Mouse (Mus musculus) MEL (cell line): ENCODE measurements around the gene Rasgef1b. TPM values are rescaled to one million over a fixed set of nuclear protein-coding genes. Genes with fewer than 3 reads are reported as not detected.

ENCODE experiments used
- DNase-seq: peaks from one replicate; pipeline ENCODE4 v3.0.0; 2011; ENCODE audit warnings: low read depth, low spot score
- H3K27ac ChIP-seq: 2 replicates; pipeline ENCODE4 v1.5.1; 2012; ENCODE audit warnings: low read depth, mild to moderate bottlenecking, control low read depth, low read length, moderate library complexity; ENCODE audit not compliant: control insufficient read depth
- H3K27me3 ChIP-seq, 2 experiments: fragments of 150-350 bp in 1 of 2; sonication (generic) in 1 of 2; 2 replicates each; pipeline ENCODE4 v1.6.1; 2012; ENCODE audit warnings: low read length in 2 of 2, mild to moderate bottlenecking in 2 of 2, improper control_type of control experiment in 1 of 2, moderate library complexity in 1 of 2; ENCODE audit not compliant: insufficient read depth in 2 of 2, control insufficient read depth in 1 of 2
- H3K36me3 ChIP-seq, 2 experiments: 2 replicates each; pipeline ENCODE4 v1.6.1; 2012 to 2014; ENCODE audit warnings: low read length in 2 of 2, improper control_type of control experiment in 1 of 2, inconsistent platforms in 1 of 2, mild to moderate bottlenecking in 1 of 2; ENCODE audit not compliant: insufficient read depth in 2 of 2, control insufficient read depth in 1 of 2
- H3K4me1 ChIP-seq, 2 experiments: fragments of 150-350 bp in 1 of 2; sonication (generic) in 1 of 2; 2 replicates each; pipeline ENCODE4 v1.6.1; 2012; ENCODE audit warnings: low read length in 2 of 2, improper control_type of control experiment in 1 of 2, mild to moderate bottlenecking in 1 of 2; ENCODE audit not compliant: insufficient read depth in 2 of 2, control insufficient read depth in 1 of 2
- H3K4me3 ChIP-seq, 2 experiments: fragments of 150-350 bp in 1 of 2; sonication (generic) in 1 of 2; 2 replicates each; pipeline ENCODE4 v1.5.1; 2012; ENCODE audit warnings: low read depth in 2 of 2, low read length in 2 of 2, mild to moderate bottlenecking in 2 of 2, moderate library complexity in 2 of 2, control low read depth in 1 of 2, improper control_type of control experiment in 1 of 2; ENCODE audit not compliant: control insufficient read depth in 1 of 2, insufficient read depth in 1 of 2
- H3K79me2 ChIP-seq: 2 replicates; pipeline ENCODE4 v1.6.1; 2012; ENCODE audit warnings: mild to moderate bottlenecking, low read length, moderate library complexity; ENCODE audit not compliant: control insufficient read depth, poor library complexity, insufficient read depth
- H3K9ac ChIP-seq: 2 replicates; pipeline ENCODE4 v1.6.1; 2012; ENCODE audit warnings: low read depth, mild to moderate bottlenecking, control low read depth, low read length, moderate library complexity; ENCODE audit not compliant: control insufficient read depth, poor library complexity, severe bottlenecking
- H3K9me3 ChIP-seq: fragments of 150-350 bp; sonication (generic); replicated peaks from 2 replicates; pipeline ENCODE4 v1.6.1; 2012; ENCODE audit warnings: mild to moderate bottlenecking, low read length, improper control_type of control experiment, moderate library complexity; ENCODE audit not compliant: insufficient read depth
- CTCF ChIP-seq, 3 experiments: IDR thresholded peaks in 2 of 3; conservative IDR thresholded peaks in 1 of 3; 2 replicates each; pipeline ENCODE4 v1.5.1; 2011 to 2012; ENCODE audit warnings: low read length in 3 of 3, low read depth in 2 of 3, mild to moderate bottlenecking in 2 of 3, improper control_type of control experiment in 1 of 3, inconsistent platforms in 1 of 3, mixed read lengths in 1 of 3, moderate library complexity in 1 of 3; ENCODE audit not compliant: control insufficient read depth in 1 of 3, insufficient read depth in 1 of 3, poor library complexity in 1 of 3, severe bottlenecking in 1 of 3
- GABPA ChIP-seq: IDR thresholded peaks from 2 replicates; pipeline ENCODE4 v1.6.1; 2012; ENCODE audit warnings: low read depth, mild to moderate bottlenecking, inconsistent platforms, low read length, improper control_type of control experiment, moderate library complexity
- HCFC1 ChIP-seq: IDR thresholded peaks from 2 replicates; pipeline ENCODE4 v1.6.1; 2012; ENCODE audit warnings: low read depth, mild to moderate bottlenecking, inconsistent platforms, low read length, improper control_type of control experiment, moderate library complexity
- MAX ChIP-seq: IDR thresholded peaks from 2 replicates; pipeline ENCODE4 v1.6.1; 2011; ENCODE audit warnings: low read length, improper control_type of control experiment
- MEF2A ChIP-seq: IDR thresholded peaks from 2 replicates; pipeline ENCODE4 v1.6.1; 2014; ENCODE audit warnings: low read depth, mild to moderate bottlenecking, inconsistent platforms, low read length, improper control_type of control experiment; ENCODE audit not compliant: poor library complexity, insufficient replicate concordance, severe bottlenecking; ENCODE audit errors: extremely low read depth
- MXI1 ChIP-seq: IDR thresholded peaks from 2 replicates; pipeline ENCODE4 v1.6.1; 2011; ENCODE audit warnings: mild to moderate bottlenecking, low read depth, low read length, improper control_type of control experiment
- MYB ChIP-seq: IDR thresholded peaks from 2 replicates; pipeline ENCODE4 v1.6.1; 2011; ENCODE audit warnings: mild to moderate bottlenecking, low read depth, low read length, improper control_type of control experiment
- MYC ChIP-seq: IDR thresholded peaks from 2 replicates; pipeline ENCODE4 v1.6.1; 2011; ENCODE audit warnings: low read depth, mild to moderate bottlenecking, low read length, improper control_type of control experiment, moderate library complexity
- NELFE ChIP-seq: IDR thresholded peaks from 2 replicates; pipeline ENCODE4 v1.6.1; 2011; ENCODE audit warnings: low read depth, low read length, improper control_type of control experiment
- NRF1 ChIP-seq: IDR thresholded peaks from 2 replicates; pipeline ENCODE4 v1.6.1; 2014; ENCODE audit warnings: low read depth, mild to moderate bottlenecking, inconsistent platforms, low read length, improper control_type of control experiment, moderate library complexity; ENCODE audit not compliant: poor library complexity, insufficient read depth, severe bottlenecking
- POLR2A ChIP-seq, 2 experiments: IDR thresholded peaks; 2 replicates each; pipeline ENCODE4 v1.6.1; 2011 to 2012; ENCODE audit warnings: low read length in 2 of 2, mild to moderate bottlenecking in 2 of 2, control low read depth in 1 of 2, improper control_type of control experiment in 1 of 2, low read depth in 1 of 2, moderate library complexity in 1 of 2; ENCODE audit not compliant: control insufficient read depth in 1 of 2, insufficient read depth in 1 of 2, poor library complexity in 1 of 2
- RAD21 ChIP-seq: IDR thresholded peaks from 2 replicates; pipeline ENCODE4 v1.6.1; 2011; ENCODE audit warnings: mild to moderate bottlenecking, low read depth, low read length, improper control_type of control experiment
- RCOR1 ChIP-seq: IDR thresholded peaks from 2 replicates; pipeline ENCODE4 v1.6.1; 2012; ENCODE audit warnings: low read depth, mild to moderate bottlenecking, inconsistent platforms, low read length, improper control_type of control experiment
- SIN3A ChIP-seq: IDR thresholded peaks from 2 replicates; pipeline ENCODE4 v1.6.1; 2012; ENCODE audit warnings: low read length, improper control_type of control experiment, inconsistent platforms
- SMC3 ChIP-seq: IDR thresholded peaks from 2 replicates; pipeline ENCODE4 v1.6.1; 2011; ENCODE audit warnings: low read depth, low read length, improper control_type of control experiment
- TCF12 ChIP-seq: IDR thresholded peaks from 2 replicates; pipeline ENCODE4 v1.6.1; 2014; ENCODE audit warnings: low read depth, mild to moderate bottlenecking, inconsistent platforms, low read length, improper control_type of control experiment, moderate library complexity
- USF1 ChIP-seq: IDR thresholded peaks from 2 replicates; pipeline ENCODE4 v1.6.1; 2014; ENCODE audit warnings: low read depth, mild to moderate bottlenecking, inconsistent platforms, low read length, improper control_type of control experiment, moderate library complexity
- USF2 ChIP-seq, 2 experiments: IDR thresholded peaks; 2 replicates each; pipeline ENCODE4 v1.6.1; 2011 to 2012; ENCODE audit warnings: improper control_type of control experiment in 2 of 2, low read length in 2 of 2, borderline replicate concordance in 1 of 2, inconsistent platforms in 1 of 2, low read depth in 1 of 2, mild to moderate bottlenecking in 1 of 2; ENCODE audit not compliant: insufficient read depth in 1 of 2
- ZC3H11A ChIP-seq: IDR thresholded peaks from 2 replicates; pipeline ENCODE4 v1.6.1; 2012; ENCODE audit warnings: low read depth, mild to moderate bottlenecking, inconsistent platforms, low read length, improper control_type of control experiment
- ZKSCAN1 ChIP-seq: IDR thresholded peaks from 2 replicates; pipeline ENCODE4 v1.6.1; 2012; ENCODE audit warnings: low read depth, mild to moderate bottlenecking, inconsistent platforms, low read length, improper control_type of control experiment, moderate library complexity
- ZNF384 ChIP-seq: IDR thresholded peaks from 2 replicates; pipeline ENCODE4 v1.6.1; 2012; ENCODE audit warnings: low read depth, mild to moderate bottlenecking, inconsistent platforms, low read length, improper control_type of control experiment
- polyA plus RNA-seq, 2 experiments: library from polyadenylated mRNA; stranded (reverse) in 1 of 2; unstranded in 1 of 2; fragments of >175 nt in 1 of 2; fragments of >200 nt in 1 of 2; gene quantifications; 2 replicates each; pipeline versions ENCODE4 v1.2.1 to v1.2.4; 2012; ENCODE audit warnings: low replicate concordance in 2 of 2, low read depth in 1 of 2; ENCODE audit not compliant: insufficient read length in 2 of 2, insufficient read depth in 1 of 2, missing spikeins in 1 of 2
- total RNA-seq: library from RNA; depleted of rRNA; stranded (reverse); fragments of 300-350 nt; gene quantifications from 2 replicates; pipeline ENCODE4 v1.2.3, GENCODE M21; 2012

The Rasgef1b gene
- total and polyA plus RNA-seq, 3 experiments, result not detected

- no peak for DNase-seq
- Histone ChIP-seq H3K27me3 (no peaks in the 10 kb centered on the region), H3K36me3 (no peaks in the 10 kb centered on the region)
- TF ChIP-seq SMC3 (no peak), USF1 (no peak), ZKSCAN1 (no peak), ZNF384 (no peak), RAD21 (no peak), MYC (no peak), POLR2A (IDR thresholded peaks at IDR 0.05; ENCODE audit: control insufficient read depth in 1 of 2, insufficient read depth in 1 of 2, low read depth in 1 of 2, low read length in 2 of 2, poor library complexity in 1 of 2) (no peak), MXI1 (no peak), ZC3H11A (no peak), MEF2A (no peak), SIN3A (no peak), GABPA (no peak), TCF12 (no peak), MYB (no peak), CTCF (IDR thresholded peaks at IDR 0.05 in 2 of 3, conservative IDR thresholded peaks at IDR 0.05 in 1 of 3; ENCODE audit: control insufficient read depth in 1 of 3, insufficient read depth in 1 of 3, low read depth in 2 of 3, low read length in 3 of 3, poor library complexity in 1 of 3, severe bottlenecking in 1 of 3) (no peak), HCFC1 (no peak)
- TF ChIP-seq, all 39 proteins: peak for 0
- no peak overlapping the region for H3K4me3 ChIP-seq
- H3K9ac ChIP-seq, result no peak overlapping the region
- H3K4me1 ChIP-seq, result no peaks in the 10 kb centered on the region
- no peaks in the 10 kb centered on the region for H3K9me3 ChIP-seq
- no peaks in the 10 kb centered on the region for H3K79me2 ChIP-seq
- H3K27ac ChIP-seq, result no peak overlapping the region
These were observed 224.5 kb downstream of the Rasgef1b start for GRCm38 (mm10) chr5:99504349-99504830.

DNA sequence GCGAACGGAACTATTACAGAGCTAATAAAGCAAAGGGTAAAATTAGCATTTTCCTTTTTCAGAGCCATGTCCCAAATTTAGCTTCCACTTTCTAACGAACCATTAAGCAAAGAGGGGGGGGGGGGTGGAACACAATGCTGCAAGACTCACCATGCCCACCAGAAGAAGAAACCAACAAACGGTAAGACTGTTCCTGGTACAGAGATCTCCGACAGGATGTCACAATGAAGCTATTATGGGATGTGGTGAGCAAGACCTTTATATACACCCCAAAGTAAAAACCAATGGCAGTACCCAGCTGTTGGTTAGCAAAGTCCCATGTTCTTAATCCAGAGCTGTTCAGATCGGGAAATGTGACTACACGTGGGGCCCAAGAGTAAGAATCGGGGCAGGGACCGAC is 226.2 kb downstream of the Rasgef1b start:
- no peaks in the 10 kb centered on the region for H3K36me3 ChIP-seq

More for the DNA sequence above, 226.2 kb downstream of the Rasgef1b start:
- no peak for DNase-seq
- no peak overlapping the region for H3K27ac ChIP-seq
- no peaks in the 10 kb centered on the region for H3K9me3 ChIP-seq
- H3K27me3 ChIP-seq, result no peaks in the 10 kb centered on the region
- TF ChIP-seq MEF2A, result no peak
- no peak for TF ChIP-seq MXI1
- no peak for TF ChIP-seq RAD21
- no peak for TF ChIP-seq CTCF (IDR thresholded peaks at IDR 0.05 in 2 of 3, conservative IDR thresholded peaks at IDR 0.05 in 1 of 3; ENCODE audit: control insufficient read depth in 1 of 3, insufficient read depth in 1 of 3, low read depth in 2 of 3, low read length in 3 of 3, poor library complexity in 1 of 3, severe bottlenecking in 1 of 3)
- TF ChIP-seq USF1, result no peak
- no peak for TF ChIP-seq ZC3H11A
- no peak for TF ChIP-seq MYB
- TF ChIP-seq SIN3A, result no peak
- TF ChIP-seq NELFE, result no peak
- no peak for TF ChIP-seq USF2 (IDR thresholded peaks at IDR 0.05; ENCODE audit: borderline replicate concordance in 1 of 2, insufficient read depth in 1 of 2, low read depth in 1 of 2, low read length in 2 of 2)
- no peak for TF ChIP-seq MYC
- TF ChIP-seq RCOR1, result no peak
- no peak for TF ChIP-seq ZNF384
- no peak for TF ChIP-seq MAX
- TF ChIP-seq NRF1, result no peak
- TF ChIP-seq, all 39 proteins: peak for 0
- no peak overlapping the region for H3K4me3 ChIP-seq
- H3K4me1 ChIP-seq, result no peaks in the 10 kb centered on the region
- no peak overlapping the region for H3K9ac ChIP-seq
- H3K79me2 ChIP-seq, result no peaks in the 10 kb centered on the region
